Mouse (Mus musculus) ovary, postnatal 36 days (tissue): ENCODE data around the gene Rab3d.

Source experiments
- DNase-seq: peaks from one replicate; pipeline ENCODE4 v3.0.0; 2022; ENCODE audit warnings: low spot score, mixed read lengths

The Rab3d gene

GRCm38 (mm10) chr9:21918035-21918592, at the start of gene Rab3d:
Gene Rab3d (minus strand): TSS chr9:21918192.
- peak; percentile 97 for DNase-seq

GRCm38 (mm10) chr9:21963417-21963816, 45.4 kb upstream of the Rab3d start, which contains the start of gene Epor:
Gene Epor (minus strand): TSS chr9:21963506.
- peak; percentile 28 for DNase-seq

GRCm38 (mm10) chr9:21962416-21963059, 44.5 kb upstream of the Rab3d start:
- peak; percentile 63 for DNase-seq

GRCm38 (mm10) chr9:21962010-21962409, 44.0 kb upstream of the Rab3d start:
- DNase-seq, result no peak

DNA sequence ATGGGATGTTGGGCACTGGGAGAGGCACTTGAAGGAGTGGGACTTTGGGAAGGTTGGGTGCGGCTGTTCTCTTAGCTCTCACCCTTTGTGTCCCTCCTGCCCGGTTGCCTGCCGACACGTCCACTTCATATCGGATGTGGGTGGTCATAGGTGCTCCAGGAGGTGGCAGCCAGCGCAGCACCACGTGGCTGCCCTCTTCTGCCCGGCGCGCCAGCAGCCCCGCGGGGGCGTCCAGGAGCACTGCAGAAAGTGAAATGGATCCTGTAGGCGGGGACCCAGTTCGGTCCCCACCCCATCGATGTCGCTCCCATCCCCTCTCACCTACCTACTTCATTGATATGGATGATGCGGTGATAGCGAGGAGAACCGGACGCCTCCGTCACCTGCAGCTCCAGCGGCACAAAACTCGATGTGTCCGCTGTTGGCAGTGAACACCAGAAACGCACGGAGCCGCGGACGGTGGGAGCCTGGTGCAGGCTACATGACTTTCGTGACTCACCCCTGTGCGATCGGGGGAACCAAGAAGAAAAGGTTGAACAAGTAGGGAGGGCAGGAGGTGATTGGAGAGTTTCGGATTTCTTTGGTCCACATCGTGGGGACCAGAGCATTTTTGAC, 43.5 kb upstream of the Rab3d start:
- DNase-seq, result no peak

DNA sequence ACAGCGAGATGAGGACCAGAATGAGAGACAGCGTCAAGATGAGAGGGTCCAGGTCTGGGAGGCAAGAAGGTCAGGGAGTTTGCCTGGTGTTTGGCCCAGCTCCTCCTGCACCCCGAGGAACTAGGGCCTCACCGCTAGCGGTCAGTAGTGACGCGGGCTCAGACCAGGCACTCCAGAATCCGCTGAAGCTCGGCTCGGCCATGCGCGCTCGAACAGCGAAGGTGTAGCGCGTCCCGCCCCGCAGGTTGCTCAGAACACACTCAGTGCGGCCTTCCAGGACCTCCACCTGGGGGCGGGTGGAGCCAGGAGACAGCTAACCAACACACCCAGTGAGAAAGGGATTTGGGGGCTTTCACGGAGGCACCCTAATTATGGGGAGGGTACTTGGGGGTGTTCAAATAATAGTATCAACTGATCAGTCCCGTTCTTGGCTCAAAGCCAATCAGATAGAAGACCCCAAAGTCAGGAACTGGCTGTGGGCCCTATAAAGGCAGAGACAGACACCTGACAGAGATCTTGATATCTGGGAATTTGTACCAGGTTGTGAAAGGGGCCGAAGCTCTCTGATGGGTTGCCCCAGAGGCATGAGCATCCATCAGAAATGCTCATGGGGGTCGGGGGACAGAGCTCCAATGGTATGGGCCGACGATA, 42.7 kb upstream of the Rab3d start:
- DNase-seq, result peak; percentile 31

GRCm38 (mm10) chr9:21960135-21960534, 42.1 kb upstream of the Rab3d start:
- no peak for DNase-seq

DNA sequence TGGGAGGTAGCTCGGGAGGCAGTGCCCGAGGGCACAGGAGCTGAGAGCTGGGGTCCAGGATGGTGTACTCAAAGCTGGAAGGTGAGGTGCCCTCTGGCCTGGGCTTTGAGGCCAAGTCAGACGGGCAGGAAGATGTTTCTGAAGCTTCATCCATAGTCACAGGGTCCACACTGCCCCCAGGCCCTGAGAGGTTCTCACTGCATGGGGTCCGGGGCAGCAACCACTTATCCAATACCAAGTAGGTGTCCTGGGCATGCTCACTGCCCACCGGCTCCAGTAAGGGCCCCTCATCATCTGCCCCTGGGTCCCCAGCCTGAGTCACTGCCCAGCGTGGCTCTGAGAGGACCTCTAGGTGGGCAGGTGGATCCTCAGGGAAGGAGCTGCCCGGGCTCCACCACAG, 41.3 kb upstream of the Rab3d start:
- DNase-seq, result no peak

- no peak for DNase-seq
Observed at GRCm38 (mm10) chr9:21958372-21958771, 40.4 kb upstream of the Rab3d start.

- DNase-seq, result peak; percentile 97
Observed at GRCm38 (mm10) chr9:21955570-21956281, 37.7 kb upstream of the Rab3d start, which contains the start of gene Swsap1. Gene Swsap1 (plus strand): TSS chr9:21955755.

DNA sequence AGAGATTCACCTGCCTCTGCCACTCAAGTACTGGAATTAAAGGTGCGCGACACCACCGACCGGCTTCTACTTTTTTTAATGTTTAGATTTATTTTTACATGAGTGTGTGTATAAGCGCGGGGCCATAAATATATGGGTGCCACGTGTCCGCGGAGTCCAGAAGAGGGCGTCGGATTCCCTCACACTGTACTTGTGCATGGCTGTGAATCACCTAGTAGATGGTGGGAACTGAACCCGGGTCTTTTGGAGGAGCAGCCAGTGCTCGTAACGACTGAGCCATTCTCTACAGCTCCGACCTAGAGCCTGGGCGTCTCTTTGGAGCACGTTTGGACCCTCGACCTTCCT, 37.2 kb upstream of the Rab3d start:
- DNase-seq, result no peak

- DNase-seq, result no peak
Observed at GRCm38 (mm10) chr9:21954635-21955034, 36.6 kb upstream of the Rab3d start.

DNA sequence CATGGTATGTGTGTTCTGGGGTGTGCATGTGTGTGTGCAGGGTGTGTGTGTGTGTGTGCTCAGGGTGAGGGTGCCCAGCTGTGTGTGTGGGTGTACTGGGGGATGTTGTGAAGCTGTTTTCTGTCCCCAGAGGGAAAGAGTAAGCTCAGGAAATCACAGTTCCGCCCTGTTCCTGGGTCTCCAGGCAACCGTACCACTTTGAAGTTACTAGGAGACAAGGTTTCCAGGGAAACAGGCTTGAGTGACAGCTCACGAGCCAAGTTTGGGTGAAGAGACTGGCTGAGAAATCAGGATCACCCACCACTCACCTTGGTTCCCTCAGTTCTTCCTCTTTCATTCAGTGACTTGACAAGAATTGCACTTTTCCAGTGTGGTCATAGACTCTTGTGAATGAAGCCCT, 35.6 kb upstream of the Rab3d start:
- DNase-seq, result no peak

GRCm38 (mm10) chr9:21951977-21952376, 34.0 kb upstream of the Rab3d start:
- DNase-seq, result no peak

GRCm38 (mm10) chr9:21950322-21950721, 32.3 kb upstream of the Rab3d start:
- peak; percentile 72 for DNase-seq

DNA sequence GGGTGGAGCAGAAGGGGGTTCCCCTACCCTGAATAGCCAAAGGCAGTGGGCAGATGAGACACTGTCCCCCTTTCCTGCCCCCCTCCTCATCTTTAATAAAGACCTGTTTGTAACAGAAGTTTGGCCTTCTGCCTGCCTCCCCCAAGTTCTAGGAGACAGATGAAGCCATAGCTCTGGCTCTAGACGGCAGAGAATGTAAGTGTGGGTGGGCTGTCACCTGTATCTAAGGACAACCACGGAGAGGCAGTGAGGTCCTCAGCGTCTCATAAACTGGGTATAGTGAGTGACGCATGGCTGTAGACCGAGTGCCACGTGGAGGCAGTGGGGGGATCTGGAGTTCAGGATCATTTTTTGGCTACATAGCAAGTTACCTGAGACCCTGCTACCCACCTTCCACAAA, 30.8 kb upstream of the Rab3d start:
- DNase-seq, result no peak

DNA sequence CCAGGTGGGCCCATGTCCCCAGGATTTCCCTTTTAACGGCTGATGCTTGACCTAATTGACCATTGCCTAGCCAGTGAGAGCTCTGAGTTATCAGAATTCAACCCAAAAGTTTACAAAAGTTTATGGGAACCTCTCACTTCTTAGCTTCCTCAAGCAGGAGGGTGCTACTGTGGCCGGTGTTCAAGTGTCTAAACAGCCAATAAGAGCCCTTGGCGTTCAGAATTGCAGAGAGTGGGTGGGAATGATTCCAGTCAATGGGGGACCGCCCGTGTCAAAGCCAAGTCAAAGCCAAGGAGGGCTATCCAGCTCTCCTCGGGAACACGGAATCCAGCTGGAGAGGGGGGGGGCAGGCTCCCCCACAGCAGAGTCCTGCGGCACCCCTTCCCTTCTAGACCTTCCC, 30.2 kb upstream of the Rab3d start:
- no peak for DNase-seq

DNA sequence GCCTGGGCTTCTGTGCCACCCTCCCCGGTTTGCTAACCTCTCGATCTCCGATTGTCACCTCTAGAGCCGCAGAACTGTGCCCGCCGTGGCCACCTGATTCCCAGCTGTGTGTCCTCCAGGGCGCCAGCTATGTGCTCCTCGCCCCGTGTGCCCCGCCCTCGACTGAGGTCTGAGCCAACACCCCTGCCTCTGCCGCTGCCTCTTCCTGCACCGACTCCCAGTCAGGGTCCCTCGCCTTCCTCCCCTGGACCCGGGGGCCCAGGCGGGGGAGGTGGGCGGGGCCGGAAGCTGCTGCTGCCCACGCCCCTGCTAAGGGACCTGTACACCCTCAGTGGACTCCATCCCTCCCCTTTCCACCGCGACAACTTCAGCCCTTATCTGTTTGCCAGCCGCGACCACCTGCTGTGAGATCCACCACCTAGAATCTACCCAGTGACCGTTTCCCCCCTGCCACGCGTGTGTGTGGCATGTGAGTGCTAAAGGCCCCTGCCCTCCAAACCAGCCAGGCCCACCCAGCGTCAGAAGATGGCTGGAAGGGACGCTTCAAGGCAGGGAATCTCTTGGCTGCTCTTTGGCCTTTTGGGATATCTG, 29.6 kb upstream of the Rab3d start:
- DNase-seq, result no peak

- no peak for DNase-seq
Observed at GRCm38 (mm10) chr9:21944267-21944666, 26.3 kb upstream of the Rab3d start.

DNA sequence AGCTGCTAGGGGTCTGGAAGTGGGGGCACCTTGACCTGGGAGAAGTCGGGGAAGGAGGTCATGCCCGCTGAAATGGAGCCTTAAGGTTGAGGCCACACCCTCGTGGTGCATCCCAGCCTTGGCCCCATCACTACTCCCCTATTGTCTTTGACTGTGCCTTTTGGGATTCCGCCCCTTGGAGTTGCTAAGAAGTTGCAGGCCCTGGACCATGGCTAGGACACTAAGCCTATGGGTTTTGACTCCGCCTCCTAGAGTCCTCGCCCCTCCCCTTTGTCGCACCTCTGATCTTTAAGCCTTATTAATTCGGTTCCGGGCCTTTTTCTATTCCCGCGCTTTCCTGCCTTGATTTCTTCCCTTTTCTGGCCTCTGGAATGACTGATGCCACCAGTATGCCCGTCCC, 25.6 kb upstream of the Rab3d start:
- DNase-seq, result no peak

DNA sequence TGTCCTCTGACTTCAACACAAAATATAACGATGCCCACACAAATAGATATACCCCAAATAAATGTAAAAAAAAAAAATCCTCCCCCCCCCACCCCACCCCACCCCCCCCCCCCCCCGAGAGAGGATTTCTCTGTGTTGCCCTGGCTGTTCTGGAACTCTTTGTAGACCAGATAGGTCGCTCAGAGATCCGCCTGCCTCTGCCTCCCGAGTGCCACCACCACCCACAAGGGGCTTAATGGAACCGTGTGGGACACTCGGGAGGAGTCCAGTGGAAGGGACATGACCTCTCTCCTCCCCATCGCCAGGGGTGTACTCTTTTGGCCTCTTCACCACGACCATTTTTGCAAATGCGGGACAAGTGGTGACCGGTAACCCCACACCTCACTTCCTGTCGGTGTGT, 25.1 kb upstream of the Rab3d start:
- DNase-seq, result no peak

GRCm38 (mm10) chr9:21938234-21938855, 20.4 kb upstream of the Rab3d start:
- no peak for DNase-seq
